Mouse (Mus musculus): ENCODE results near the gene Xpo6. TPM values are rescaled to one million over a fixed set of nuclear protein-coding genes. Genes with fewer than 3 reads are reported as not detected.
A peak's percentile ranks its signal among the peaks of the same experiment; 100 is the strongest.

The Xpo6 gene
- polyA plus RNA-seq, 1 experiment from 2014 or later, result 39.8 TPM

GRCm38 (mm10) chr7:126158238-126158637, 42.1 kb downstream of the Xpo6 start:
- Histone ChIP-seq H3K4me3 (no peak overlapping the region), H3K9ac (no peak overlapping the region), H3K4me1 (no peaks in the 10 kb centered on the region), H3K9me3 (replicated peaks) (no peaks in the 10 kb centered on the region), H3K4me2 (no peak overlapping the region), H3K36me3 (peaks cover 71% of the 10 kb centered on the region), H3K27me3 (replicated peaks) (no peaks in the 10 kb centered on the region), H3K27ac (no peak overlapping the region)
- WGBS (ENCODE audit: insufficient replicate concordance), result 82% methylated on average over 3 of the region's 3 CpGs
- ATAC-seq, result no peak

- WGBS (ENCODE audit: insufficient replicate concordance), result 62% methylated on average over 1 of the region's 1 CpGs
- H3K9ac ChIP-seq, result no peak overlapping the region
- no peak overlapping the region for H3K27ac ChIP-seq
- H3K9me3 ChIP-seq (replicated peaks), result no peaks in the 10 kb centered on the region
- H3K36me3 ChIP-seq, result peaks cover 89% of the 10 kb centered on the region
- H3K27me3 ChIP-seq (replicated peaks), result no peaks in the 10 kb centered on the region
- no peak overlapping the region for H3K4me3 ChIP-seq
- H3K4me1 ChIP-seq, result no peaks in the 10 kb centered on the region
- no peak overlapping the region for H3K4me2 ChIP-seq
- ATAC-seq, result no peak
Observed at GRCm38 (mm10) chr7:126155746-126156145, 44.6 kb downstream of the Xpo6 start.

DNA sequence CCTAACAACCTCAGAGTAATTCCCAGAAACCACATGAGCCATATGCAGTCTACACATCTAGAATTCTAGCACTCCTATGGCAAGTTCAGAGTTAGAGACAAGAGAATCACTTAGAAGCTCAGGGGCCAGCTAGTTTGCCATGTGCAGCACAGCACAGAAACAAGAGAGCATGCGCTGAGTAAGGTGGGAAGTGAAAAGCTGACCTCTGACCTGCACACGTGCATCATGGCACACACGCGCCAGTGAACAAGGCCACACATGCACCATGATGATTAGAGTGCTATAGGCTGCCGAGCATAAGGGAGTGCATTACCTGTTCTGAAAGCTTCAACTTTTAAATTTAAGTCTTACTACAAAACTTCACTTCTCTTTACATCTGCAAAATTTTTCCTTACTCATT, 45.6 kb downstream of the Xpo6 start:
- WGBS (ENCODE audit: insufficient replicate concordance), result 89% methylated on average over 5 of the region's 5 CpGs
- H3K9ac ChIP-seq, result no peak overlapping the region
- H3K4me3 ChIP-seq, result no peak overlapping the region
- no peaks in the 10 kb centered on the region for H3K9me3 ChIP-seq (replicated peaks)
- no peak overlapping the region for H3K4me2 ChIP-seq
- no peak overlapping the region for H3K27ac ChIP-seq
- H3K36me3 ChIP-seq, result peaks cover 89% of the 10 kb centered on the region
- ATAC-seq, result no peak
- no peaks in the 10 kb centered on the region for H3K4me1 ChIP-seq
- no peaks in the 10 kb centered on the region for H3K27me3 ChIP-seq (replicated peaks)

DNA sequence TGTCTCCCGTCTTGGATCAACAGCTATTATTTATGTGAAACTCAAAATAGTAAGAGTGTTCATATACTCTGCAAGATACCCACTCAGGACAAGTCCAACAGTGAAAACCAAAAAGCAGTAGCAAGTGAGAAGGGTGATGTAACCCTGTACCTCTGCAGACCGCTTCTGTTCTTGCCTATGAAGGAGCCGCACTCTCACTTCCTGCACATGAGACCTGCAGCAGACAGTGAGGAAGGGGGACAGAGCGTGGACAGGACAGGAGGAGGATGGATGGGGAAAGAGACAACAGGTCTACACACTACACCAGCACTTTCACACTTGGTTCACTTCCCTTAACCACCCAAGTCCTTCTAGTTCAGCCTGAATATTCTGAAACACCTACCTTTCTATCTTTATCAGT, 48.0 kb downstream of the Xpo6 start:
- H3K27me3 ChIP-seq (replicated peaks), result no peaks in the 10 kb centered on the region
- no peak overlapping the region for H3K9ac ChIP-seq
- no peak overlapping the region for H3K4me3 ChIP-seq
- no peak overlapping the region for H3K27ac ChIP-seq
- no peak for ATAC-seq
- H3K36me3 ChIP-seq, result peaks cover 92% of the 10 kb centered on the region
- 86% methylated on average over 4 of the region's 4 CpGs for WGBS (ENCODE audit: insufficient replicate concordance)
- no peak overlapping the region for H3K4me2 ChIP-seq
- no peaks in the 10 kb centered on the region for H3K9me3 ChIP-seq (replicated peaks)
- no peaks in the 10 kb centered on the region for H3K4me1 ChIP-seq

- H3K36me3 ChIP-seq, result peaks cover 97% of the 10 kb centered on the region
Observed at GRCm38 (mm10) chr7:126146156-126146555, 54.1 kb downstream of the Xpo6 start.

GRCm38 (mm10) chr7:126144364-126144763, 55.9 kb downstream of the Xpo6 start:
- 55% methylated on average over 2 of the region's 2 CpGs for WGBS (ENCODE audit: insufficient replicate concordance)
- no peak overlapping the region for H3K4me3 ChIP-seq
- no peaks in the 10 kb centered on the region for H3K4me1 ChIP-seq
- no peak overlapping the region for H3K9ac ChIP-seq
- H3K9me3 ChIP-seq (replicated peaks), result no peaks in the 10 kb centered on the region
- no peak for ATAC-seq
- H3K36me3 ChIP-seq, result peaks cover 97% of the 10 kb centered on the region
- no peak overlapping the region for H3K4me2 ChIP-seq
- no peak overlapping the region for H3K27ac ChIP-seq
- no peaks in the 10 kb centered on the region for H3K27me3 ChIP-seq (replicated peaks)

More at GRCm38 (mm10) chr7:126146156-126146555, 54.1 kb downstream of the Xpo6 start:
- Histone ChIP-seq H3K4me2 (no peak overlapping the region), H3K4me1 (no peaks in the 10 kb centered on the region), H3K27me3 (replicated peaks) (no peaks in the 10 kb centered on the region), H3K9ac (no peak overlapping the region), H3K9me3 (replicated peaks) (no peaks in the 10 kb centered on the region), H3K4me3 (no peak overlapping the region), H3K27ac (no peak overlapping the region)
- 76% methylated on average over 1 of the region's 1 CpGs for WGBS (ENCODE audit: insufficient replicate concordance)
- ATAC-seq, result no peak

DNA sequence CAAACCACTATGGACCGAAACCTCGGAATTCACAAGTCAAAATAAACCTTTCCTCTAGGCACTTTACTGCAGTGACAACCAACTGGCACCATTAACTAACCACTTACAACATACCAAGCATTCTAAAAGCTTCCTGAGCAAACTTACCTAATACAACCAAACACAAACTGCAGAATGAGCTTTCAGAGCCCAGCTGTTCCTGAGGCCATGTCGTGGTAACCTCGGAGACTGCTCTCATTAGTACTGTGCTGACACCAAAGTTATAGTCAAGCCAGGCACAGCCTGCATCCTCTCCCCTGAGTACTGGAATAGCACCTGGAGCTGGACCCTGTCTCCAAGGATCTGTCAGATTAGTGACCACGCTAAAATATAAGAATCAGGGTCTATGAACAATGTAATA, 62.5 kb downstream of the Xpo6 start:
- 84% methylated on average over 5 of the region's 5 CpGs for WGBS (ENCODE audit: insufficient replicate concordance)
- Histone ChIP-seq H3K27ac (no peak overlapping the region), H3K4me1 (peaks cover 14% of the 10 kb centered on the region), H3K27me3 (replicated peaks) (no peaks in the 10 kb centered on the region), H3K9ac (no peak overlapping the region), H3K9me3 (replicated peaks) (no peaks in the 10 kb centered on the region), H3K4me2 (no peak overlapping the region), H3K36me3 (peaks cover 83% of the 10 kb centered on the region), H3K4me3 (no peak overlapping the region)
- ATAC-seq, result no peak

GRCm38 (mm10) chr7:126135391-126135790, 64.9 kb downstream of the Xpo6 start:
- H3K4me1 ChIP-seq, result peaks cover 14% of the 10 kb centered on the region
- peaks cover 84% of the 10 kb centered on the region for H3K36me3 ChIP-seq
- 70% methylated on average over 2 of the region's 2 CpGs for WGBS (ENCODE audit: insufficient replicate concordance)
- ATAC-seq, result no peak
- no peaks in the 10 kb centered on the region for H3K27me3 ChIP-seq (replicated peaks)
- H3K4me3 ChIP-seq, result no peak overlapping the region
- H3K9me3 ChIP-seq (replicated peaks), result no peaks in the 10 kb centered on the region
- H3K4me2 ChIP-seq, result no peak overlapping the region
- H3K27ac ChIP-seq, result no peak overlapping the region
- no peak overlapping the region for H3K9ac ChIP-seq

DNA sequence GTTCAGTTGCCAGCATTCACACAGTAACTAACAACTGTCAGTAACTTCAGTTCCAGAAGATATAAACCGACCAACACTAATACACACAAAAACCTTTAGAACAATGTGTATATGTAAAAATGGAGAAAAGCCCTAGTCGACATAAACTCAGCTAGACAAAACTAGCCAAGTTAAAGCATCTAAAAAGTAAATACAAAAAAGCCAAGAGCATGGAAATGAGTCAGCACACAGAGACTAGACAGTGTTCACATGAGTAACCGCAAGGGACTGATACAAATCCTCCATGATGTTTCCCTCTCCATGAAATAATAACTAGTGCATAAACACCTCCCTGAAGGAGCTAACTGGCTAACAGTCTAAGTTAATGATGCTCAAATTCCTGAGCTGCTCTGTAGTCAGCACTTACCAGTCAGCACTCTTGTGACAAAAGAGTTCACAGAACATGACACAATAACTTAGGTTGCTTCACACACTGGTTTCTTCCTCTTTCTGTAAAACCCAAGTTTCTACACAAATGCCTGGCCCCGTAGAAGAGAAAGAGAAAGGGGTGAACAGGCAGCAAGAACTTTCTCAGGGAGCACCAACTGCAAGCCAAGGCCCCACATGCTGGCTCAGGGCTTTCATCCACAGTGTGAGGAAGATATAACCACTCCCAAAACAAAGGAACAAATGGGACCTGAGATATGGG, 65.5 kb downstream of the Xpo6 start:
- Histone ChIP-seq H3K4me2 (no peak overlapping the region), H3K4me3 (no peak overlapping the region), H3K9me3 (replicated peaks) (no peaks in the 10 kb centered on the region), H3K36me3 (peaks cover 84% of the 10 kb centered on the region), H3K4me1 (peaks cover 14% of the 10 kb centered on the region), H3K27ac (no peak overlapping the region), H3K9ac (no peak overlapping the region), H3K27me3 (replicated peaks) (no peaks in the 10 kb centered on the region)
- ATAC-seq, result no peak
- 69% methylated on average over 4 of the region's 4 CpGs for WGBS (ENCODE audit: insufficient replicate concordance)

DNA sequence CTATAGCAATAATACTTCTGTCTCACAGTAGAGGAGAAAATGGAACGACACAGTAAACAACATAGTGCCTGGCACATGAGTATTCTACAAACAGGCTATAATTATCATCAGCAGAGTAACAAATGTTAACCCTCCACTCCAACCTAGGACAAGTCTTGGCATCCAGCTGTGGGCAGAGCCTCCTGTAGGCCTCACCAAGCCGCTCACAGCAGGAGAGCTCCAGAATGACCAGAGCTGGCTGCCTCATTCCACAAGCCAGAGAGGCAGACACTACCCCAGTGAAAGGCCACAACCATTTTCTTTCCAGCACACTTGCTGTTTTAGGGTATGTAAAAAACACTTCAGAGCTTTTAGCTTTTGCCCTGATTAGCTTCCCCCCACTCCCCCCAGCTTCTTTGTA, 72.6 kb downstream of the Xpo6 start:
- Histone ChIP-seq H3K9ac (no peak overlapping the region), H3K4me3 (no peak overlapping the region), H3K4me1 (peaks cover 20% of the 10 kb centered on the region), H3K36me3 (peaks cover 95% of the 10 kb centered on the region), H3K27me3 (replicated peaks) (no peaks in the 10 kb centered on the region), H3K9me3 (replicated peaks) (no peaks in the 10 kb centered on the region), H3K4me2 (no peak overlapping the region), H3K27ac (no peak overlapping the region)
- WGBS (ENCODE audit: insufficient replicate concordance), result 86% methylated on average over 2 of the region's 2 CpGs
- no peak for ATAC-seq

DNA sequence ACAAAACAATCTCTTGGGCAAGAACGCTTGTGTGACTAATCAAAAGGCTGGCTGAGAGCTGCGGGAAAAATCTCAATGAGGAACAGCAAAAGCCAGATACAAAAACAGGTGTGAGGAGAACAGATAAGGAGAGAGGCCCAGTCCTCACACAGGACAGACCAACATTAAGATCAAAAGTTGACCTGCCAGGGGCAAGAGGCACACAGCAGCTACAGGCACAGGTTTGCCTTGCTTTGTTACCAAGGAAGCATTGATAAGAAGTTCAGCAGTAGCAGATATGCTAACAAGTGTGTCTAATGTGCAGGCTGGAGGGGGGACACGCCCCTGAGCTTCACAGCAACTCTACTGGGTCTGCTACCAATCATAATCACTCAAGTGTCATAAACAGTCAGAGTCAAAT, 73.8 kb downstream of the Xpo6 start:
- Histone ChIP-seq H3K4me1 (peaks cover 20% of the 10 kb centered on the region), H3K4me3 (no peak overlapping the region), H3K9me3 (replicated peaks) (no peaks in the 10 kb centered on the region), H3K9ac (no peak overlapping the region), H3K27ac (no peak overlapping the region), H3K27me3 (replicated peaks) (no peaks in the 10 kb centered on the region), H3K4me2 (no peak overlapping the region), H3K36me3 (peaks cover 95% of the 10 kb centered on the region)
- peak; percentile 81 for ATAC-seq
- WGBS (ENCODE audit: insufficient replicate concordance), result 18% methylated on average over 3 of the region's 3 CpGs

DNA sequence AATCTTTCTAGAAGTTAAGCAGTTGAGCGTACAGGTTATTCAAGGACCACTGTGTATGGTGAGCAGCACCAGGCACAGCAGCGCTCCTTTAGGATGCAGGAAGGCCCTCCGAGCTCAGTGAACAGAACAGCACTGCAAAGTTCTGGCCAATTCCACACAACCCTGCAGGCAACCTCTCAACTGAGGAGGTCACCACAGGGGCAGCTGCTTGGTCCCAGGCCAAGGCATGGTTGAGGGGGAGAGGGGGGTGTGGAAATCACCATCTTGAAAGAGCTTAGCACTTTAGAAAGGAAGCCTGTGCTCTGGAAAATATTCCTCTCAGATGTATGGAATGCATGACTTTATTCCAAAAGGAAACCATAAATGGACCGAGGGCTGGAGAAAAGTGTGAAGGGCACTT, 78.8 kb downstream of the Xpo6 start:
- Histone ChIP-seq H3K36me3 (peaks cover 85% of the 10 kb centered on the region), H3K9ac (no peak overlapping the region), H3K27ac (no peak overlapping the region), H3K4me3 (no peak overlapping the region), H3K27me3 (replicated peaks) (no peaks in the 10 kb centered on the region), H3K4me1 (peaks cover 6% of the 10 kb centered on the region), H3K4me2 (no peak overlapping the region), H3K9me3 (replicated peaks) (no peaks in the 10 kb centered on the region)
- ATAC-seq, result 0 out of 2 replicates have a peak, but pooled peaks have one; percentile 15
- 85% methylated on average over 4 of the region's 4 CpGs for WGBS (ENCODE audit: insufficient replicate concordance)

GRCm38 (mm10) chr7:126119819-126120218, 80.5 kb downstream of the Xpo6 start:
- no peak for ATAC-seq
- no peaks in the 10 kb centered on the region for H3K4me1 ChIP-seq
- H3K36me3 ChIP-seq, result peaks cover 83% of the 10 kb centered on the region
- no peak overlapping the region for H3K4me3 ChIP-seq
- 80% methylated on average over 6 of the region's 6 CpGs for WGBS (ENCODE audit: insufficient replicate concordance)
- no peak overlapping the region for H3K4me2 ChIP-seq
- H3K9ac ChIP-seq, result no peak overlapping the region
- no peaks in the 10 kb centered on the region for H3K9me3 ChIP-seq (replicated peaks)
- no peak overlapping the region for H3K27ac ChIP-seq
- H3K27me3 ChIP-seq (replicated peaks), result no peaks in the 10 kb centered on the region

Data from liver, embryonic 12.5 days (tissue).